Mouse (Mus musculus): ENCODE results near the gene Fam49a. TPM values are rescaled to one million over a fixed set of nuclear protein-coding genes. Genes with fewer than 3 reads are reported as not detected.

Fam49a gene
- 6.2 and 6.8 TPM in 2 replicates for polyA plus RNA-seq (2015; fragmentation: Nextera tagmentation; extraction: Ambion mirVana)

GRCm38 (mm10) chr12:12261987-12262971 lies at the start of gene Fam49a:
Gene Fam49a, plus strand, starts transcription at chr12:12262139.
- Histone ChIP-seq H3K4me1 (peaks cover 18% of the 10 kb centered on the region), H3K9ac (peak within 1 kb of the TSS; percentile 72), H3K4me2 (peak within 1 kb of the TSS; percentile 92), H3K27me3 (no peaks in the 10 kb centered on the region), H3K4me3 (replicated peaks) (peak within 1 kb of the TSS; percentile 77), H3K27ac (peak within 1 kb of the TSS; percentile 62), H3K36me3 (no peaks in the 10 kb centered on the region), H3K9me3 (replicated peaks) (no peaks in the 10 kb centered on the region)
- under 1% methylated on average over 49 of the region's 62 CpGs for WGBS
- ATAC-seq (replicated peaks; ENCODE audit: low FRiP score): peak; percentile 95

- Histone ChIP-seq H3K4me3 (replicated peaks) (no peak overlapping the region), H3K9ac (no peak overlapping the region), H3K36me3 (no peaks in the 10 kb centered on the region), H3K27me3 (no peaks in the 10 kb centered on the region), H3K4me1 (no peaks in the 10 kb centered on the region), H3K4me2 (no peak overlapping the region), H3K27ac (no peak overlapping the region), H3K9me3 (replicated peaks) (no peaks in the 10 kb centered on the region)
- ATAC-seq (replicated peaks; ENCODE audit: low FRiP score): no peak
- 35% methylated on average over 3 of the region's 3 CpGs for WGBS
These were observed 48.4 kb upstream of the Fam49a start for GRCm38 (mm10) chr12:12213536-12213935.

- Histone ChIP-seq H3K4me2 (no peak overlapping the region), H3K36me3 (no peaks in the 10 kb centered on the region)
- WGBS: 78% methylated on average over 5 of the region's 5 CpGs
These were observed 43.0 kb upstream of the Fam49a start for GRCm38 (mm10) chr12:12218947-12219346.

GRCm38 (mm10) chr12:12220755-12221496 lies 41.0 kb upstream of the Fam49a start:
- H3K4me2 ChIP-seq: no peak overlapping the region
- no peaks in the 10 kb centered on the region for H3K4me1 ChIP-seq
- no peak for ATAC-seq (replicated peaks; ENCODE audit: low FRiP score)
- H3K9me3 ChIP-seq (replicated peaks): no peaks in the 10 kb centered on the region
- H3K27ac ChIP-seq: no peak overlapping the region
- H3K36me3 ChIP-seq: no peaks in the 10 kb centered on the region
- 69% methylated on average over 8 of the region's 8 CpGs for WGBS
- H3K4me3 ChIP-seq (replicated peaks): no peak overlapping the region
- no peaks in the 10 kb centered on the region for H3K27me3 ChIP-seq
- no peak overlapping the region for H3K9ac ChIP-seq

More at GRCm38 (mm10) chr12:12218947-12219346, 43.0 kb upstream of the Fam49a start:
- no peak overlapping the region for H3K4me3 ChIP-seq (replicated peaks)
- no peaks in the 10 kb centered on the region for H3K9me3 ChIP-seq (replicated peaks)
- no peaks in the 10 kb centered on the region for H3K4me1 ChIP-seq
- no peak for ATAC-seq (replicated peaks; ENCODE audit: low FRiP score)
- H3K27ac ChIP-seq: no peak overlapping the region
- no peak overlapping the region for H3K9ac ChIP-seq
- H3K27me3 ChIP-seq: no peaks in the 10 kb centered on the region

GRCm38 (mm10) chr12:12222585-12223290 lies 39.2 kb upstream of the Fam49a start:
- Histone ChIP-seq H3K9ac (no peak overlapping the region), H3K27ac (no peak overlapping the region), H3K4me3 (replicated peaks) (no peak overlapping the region), H3K27me3 (no peaks in the 10 kb centered on the region), H3K4me1 (no peaks in the 10 kb centered on the region), H3K36me3 (no peaks in the 10 kb centered on the region), H3K4me2 (no peak overlapping the region), H3K9me3 (replicated peaks) (no peaks in the 10 kb centered on the region)
- ATAC-seq (replicated peaks; ENCODE audit: low FRiP score): no peak
- WGBS: 81% methylated on average over 9 of the region's 9 CpGs

- Histone ChIP-seq H3K9me3 (replicated peaks) (no peaks in the 10 kb centered on the region), H3K9ac (no peak overlapping the region), H3K4me1 (no peaks in the 10 kb centered on the region), H3K36me3 (no peaks in the 10 kb centered on the region), H3K4me2 (no peak overlapping the region), H3K27me3 (no peaks in the 10 kb centered on the region), H3K27ac (no peak overlapping the region), H3K4me3 (replicated peaks) (no peak overlapping the region)
- ATAC-seq (replicated peaks; ENCODE audit: low FRiP score): no peak
- WGBS: 70% methylated on average over 2 of the region's 2 CpGs
These were observed 38.6 kb upstream of the Fam49a start for GRCm38 (mm10) chr12:12223336-12223735.

GRCm38 (mm10) chr12:12225706-12226105 lies 36.2 kb upstream of the Fam49a start:
- H3K4me2 ChIP-seq: no peak overlapping the region
- no peaks in the 10 kb centered on the region for H3K4me1 ChIP-seq
- H3K36me3 ChIP-seq: no peaks in the 10 kb centered on the region
- H3K27ac ChIP-seq: no peak overlapping the region
- WGBS: 82% methylated on average over 6 of the region's 6 CpGs
- H3K4me3 ChIP-seq (replicated peaks): no peak overlapping the region
- H3K27me3 ChIP-seq: no peaks in the 10 kb centered on the region
- no peak overlapping the region for H3K9ac ChIP-seq
- ATAC-seq (replicated peaks; ENCODE audit: low FRiP score): no peak
- no peaks in the 10 kb centered on the region for H3K9me3 ChIP-seq (replicated peaks)

GRCm38 (mm10) chr12:12227594-12227993 lies 34.3 kb upstream of the Fam49a start:
- WGBS: 82% methylated on average over 3 of the region's 3 CpGs
- Histone ChIP-seq H3K27me3 (no peaks in the 10 kb centered on the region), H3K9ac (no peak overlapping the region), H3K9me3 (replicated peaks) (no peaks in the 10 kb centered on the region), H3K4me1 (no peaks in the 10 kb centered on the region), H3K4me2 (no peak overlapping the region), H3K36me3 (no peaks in the 10 kb centered on the region), H3K27ac (no peak overlapping the region), H3K4me3 (replicated peaks) (no peak overlapping the region)
- ATAC-seq (replicated peaks; ENCODE audit: low FRiP score): no peak

- Histone ChIP-seq H3K4me3 (replicated peaks) (no peak overlapping the region), H3K9me3 (replicated peaks) (no peaks in the 10 kb centered on the region), H3K4me1 (no peaks in the 10 kb centered on the region), H3K27ac (no peak overlapping the region), H3K27me3 (no peaks in the 10 kb centered on the region), H3K4me2 (no peak overlapping the region), H3K36me3 (no peaks in the 10 kb centered on the region), H3K9ac (no peak overlapping the region)
- no peak for ATAC-seq (replicated peaks; ENCODE audit: low FRiP score)
These were observed 31.8 kb upstream of the Fam49a start for GRCm38 (mm10) chr12:12230031-12230557.

- H3K4me3 ChIP-seq (replicated peaks): no peak overlapping the region
- no peak overlapping the region for H3K27ac ChIP-seq
- H3K27me3 ChIP-seq: no peaks in the 10 kb centered on the region
- H3K9ac ChIP-seq: no peak overlapping the region
- H3K36me3 ChIP-seq: no peaks in the 10 kb centered on the region
- no peak for ATAC-seq (replicated peaks; ENCODE audit: low FRiP score)
- 87% methylated on average over 4 of the region's 4 CpGs for WGBS
- no peaks in the 10 kb centered on the region for H3K4me1 ChIP-seq
- H3K4me2 ChIP-seq: no peak overlapping the region
- H3K9me3 ChIP-seq (replicated peaks): no peaks in the 10 kb centered on the region
These were observed 29.8 kb upstream of the Fam49a start for GRCm38 (mm10) chr12:12232097-12232496.

- Histone ChIP-seq H3K4me2 (no peak overlapping the region), H3K9ac (no peak overlapping the region), H3K27ac (no peak overlapping the region), H3K4me3 (replicated peaks) (no peak overlapping the region), H3K27me3 (no peaks in the 10 kb centered on the region), H3K36me3 (no peaks in the 10 kb centered on the region), H3K9me3 (replicated peaks) (no peaks in the 10 kb centered on the region), H3K4me1 (no peaks in the 10 kb centered on the region)
- peak; percentile 79 for ATAC-seq (replicated peaks; ENCODE audit: low FRiP score)
- WGBS: 30% methylated on average over 5 of the region's 5 CpGs
These were observed 25.0 kb upstream of the Fam49a start for GRCm38 (mm10) chr12:12236978-12237377.

Data from kidney, embryonic 15.5 days (tissue).